Mouse (Mus musculus): Measurements from ENCODE around the gene Cnnm2. TPM values are rescaled to one million over a fixed set of nuclear protein-coding genes. Genes with fewer than 3 reads are reported as not detected.

Gene Cnnm2
- total and polyA plus RNA-seq, 3 experiments, result 16.2 to 67.6 (median 27.1) TPM

GRCm38 (mm10) chr19:46784502-46784901 lies 23.1 kb downstream of the Cnnm2 start:
- TF ChIP-seq POLR2AphosphoS5 (IDR thresholded peaks at IDR 0.05; ENCODE audit: insufficient replicate concordance, low read depth, low read length) (no peak), CTCF (IDR thresholded peaks at IDR 0.05; ENCODE audit: low read depth, low read length) (no peak)
- no peaks in the 10 kb centered on the region for H3K27me3 ChIP-seq (ENCODE audit: insufficient read depth, low read length)
- H3K4me1 ChIP-seq (ENCODE audit: insufficient read depth, low read depth, low read length), result peaks cover 23% of the 10 kb centered on the region
- DNase-seq (ENCODE audit: low spot score) (no peak), ATAC-seq (ENCODE audit: extremely low read depth, insufficient number of reproducible peaks, low FRiP score, poor library complexity, severe bottlenecking) (no peak)
- no peak overlapping the region for H3K4me3 ChIP-seq (ENCODE audit: low read depth, low read length)
- H3K36me3 ChIP-seq (replicated peaks), result peaks cover 69% of the 10 kb centered on the region
- H3K9me3 ChIP-seq (replicated peaks), result no peaks in the 10 kb centered on the region

GRCm38 (mm10) chr19:46785633-46786032 lies 24.2 kb downstream of the Cnnm2 start:
- no peak overlapping the region for H3K4me3 ChIP-seq (ENCODE audit: low read depth, low read length)
- H3K27me3 ChIP-seq (ENCODE audit: insufficient read depth, low read length), result no peaks in the 10 kb centered on the region

GRCm38 (mm10) chr19:46789782-46790181 lies 28.4 kb downstream of the Cnnm2 start:
- ATAC-seq (ENCODE audit: extremely low read depth, insufficient number of reproducible peaks, low FRiP score, poor library complexity, severe bottlenecking) (no peak), DNase-seq (ENCODE audit: low spot score) (no peak)
- H3K27me3 ChIP-seq (ENCODE audit: insufficient read depth, low read length), result no peaks in the 10 kb centered on the region
- H3K9me3 ChIP-seq (replicated peaks), result no peaks in the 10 kb centered on the region
- peaks cover 63% of the 10 kb centered on the region for H3K36me3 ChIP-seq (replicated peaks)
- TF ChIP-seq TAL1 (conservative IDR thresholded peaks at IDR 0.05; ENCODE audit: low read depth, low read length), result no peak
- no peak for TF ChIP-seq POLR2AphosphoS5 (IDR thresholded peaks at IDR 0.05; ENCODE audit: insufficient replicate concordance, low read depth, low read length)
- no peak for TF ChIP-seq GATA1 (IDR thresholded peaks at IDR 0.05; ENCODE audit: borderline replicate concordance, low read length)
- no peak for TF ChIP-seq GATA2 (IDR thresholded peaks at IDR 0.05; ENCODE audit: borderline replicate concordance, low read depth, low read length)
- no peak for TF ChIP-seq CTCF (IDR thresholded peaks at IDR 0.05; ENCODE audit: low read depth, low read length)
- peaks cover 22% of the 10 kb centered on the region for H3K4me1 ChIP-seq (ENCODE audit: insufficient read depth, low read depth, low read length)
- H3K4me3 ChIP-seq (ENCODE audit: low read depth, low read length), result no peak overlapping the region

More at GRCm38 (mm10) chr19:46785633-46786032, 24.2 kb downstream of the Cnnm2 start:
- Histone ChIP-seq H3K4me1 (ENCODE audit: insufficient read depth, low read depth, low read length) (peaks cover 21% of the 10 kb centered on the region), H3K9me3 (replicated peaks) (no peaks in the 10 kb centered on the region), H3K36me3 (replicated peaks) (peaks cover 67% of the 10 kb centered on the region)
- ATAC-seq (ENCODE audit: extremely low read depth, insufficient number of reproducible peaks, low FRiP score, poor library complexity, severe bottlenecking) (no peak), DNase-seq (ENCODE audit: low spot score) (no peak)
- TF ChIP-seq POLR2AphosphoS5 (IDR thresholded peaks at IDR 0.05; ENCODE audit: insufficient replicate concordance, low read depth, low read length) (no peak), GATA1 (IDR thresholded peaks at IDR 0.05; ENCODE audit: borderline replicate concordance, low read length) (no peak), CTCF (IDR thresholded peaks at IDR 0.05; ENCODE audit: low read depth, low read length) (no peak), GATA2 (IDR thresholded peaks at IDR 0.05; ENCODE audit: borderline replicate concordance, low read depth, low read length) (no peak), TAL1 (conservative IDR thresholded peaks at IDR 0.05; ENCODE audit: low read depth, low read length) (no peak)

- DNase-seq (ENCODE audit: low spot score) (no peak), ATAC-seq (ENCODE audit: extremely low read depth, insufficient number of reproducible peaks, low FRiP score, poor library complexity, severe bottlenecking) (no peak)
- TF ChIP-seq GATA1 (IDR thresholded peaks at IDR 0.05; ENCODE audit: borderline replicate concordance, low read length) (no peak), CTCF (IDR thresholded peaks at IDR 0.05; ENCODE audit: low read depth, low read length) (no peak), POLR2AphosphoS5 (IDR thresholded peaks at IDR 0.05; ENCODE audit: insufficient replicate concordance, low read depth, low read length) (no peak), TAL1 (conservative IDR thresholded peaks at IDR 0.05; ENCODE audit: low read depth, low read length) (no peak), GATA2 (IDR thresholded peaks at IDR 0.05; ENCODE audit: borderline replicate concordance, low read depth, low read length) (no peak)
- H3K27me3 ChIP-seq (ENCODE audit: insufficient read depth, low read length), result no peaks in the 10 kb centered on the region
- peaks cover 22% of the 10 kb centered on the region for H3K4me1 ChIP-seq (ENCODE audit: insufficient read depth, low read depth, low read length)
- H3K4me3 ChIP-seq (ENCODE audit: low read depth, low read length), result no peak overlapping the region
- peaks cover 64% of the 10 kb centered on the region for H3K36me3 ChIP-seq (replicated peaks)
- H3K9me3 ChIP-seq (replicated peaks), result no peaks in the 10 kb centered on the region
Observed at GRCm38 (mm10) chr19:46791360-46791759, 30.0 kb downstream of the Cnnm2 start.

GRCm38 (mm10) chr19:46791921-46792320 lies 30.5 kb downstream of the Cnnm2 start:
- Histone ChIP-seq H3K4me3 (ENCODE audit: low read depth, low read length) (no peak overlapping the region), H3K9me3 (replicated peaks) (no peaks in the 10 kb centered on the region), H3K27me3 (ENCODE audit: insufficient read depth, low read length) (no peaks in the 10 kb centered on the region), H3K4me1 (ENCODE audit: insufficient read depth, low read depth, low read length) (peaks cover 23% of the 10 kb centered on the region), H3K36me3 (replicated peaks) (peaks cover 63% of the 10 kb centered on the region)
- no peak for TF ChIP-seq POLR2AphosphoS5 (IDR thresholded peaks at IDR 0.05; ENCODE audit: insufficient replicate concordance, low read depth, low read length)
- TF ChIP-seq CTCF (IDR thresholded peaks at IDR 0.05; ENCODE audit: low read depth, low read length), result no peak
- TF ChIP-seq GATA2 (IDR thresholded peaks at IDR 0.05; ENCODE audit: borderline replicate concordance, low read depth, low read length), result no peak
- TF ChIP-seq GATA1 (IDR thresholded peaks at IDR 0.05; ENCODE audit: borderline replicate concordance, low read length), result no peak
- no peak for TF ChIP-seq TAL1 (conservative IDR thresholded peaks at IDR 0.05; ENCODE audit: low read depth, low read length)
- DNase-seq (ENCODE audit: low spot score) (no peak), ATAC-seq (ENCODE audit: extremely low read depth, insufficient number of reproducible peaks, low FRiP score, poor library complexity, severe bottlenecking) (no peak)

GRCm38 (mm10) chr19:46792480-46792879 lies 31.1 kb downstream of the Cnnm2 start:
- no peaks in the 10 kb centered on the region for H3K27me3 ChIP-seq (ENCODE audit: insufficient read depth, low read length)
- no peak for ATAC-seq (ENCODE audit: extremely low read depth, insufficient number of reproducible peaks, low FRiP score, poor library complexity, severe bottlenecking)
- TF ChIP-seq GATA1 (IDR thresholded peaks at IDR 0.05; ENCODE audit: borderline replicate concordance, low read length) (no peak), GATA2 (IDR thresholded peaks at IDR 0.05; ENCODE audit: borderline replicate concordance, low read depth, low read length) (no peak), CTCF (IDR thresholded peaks at IDR 0.05; ENCODE audit: low read depth, low read length) (no peak), POLR2AphosphoS5 (IDR thresholded peaks at IDR 0.05; ENCODE audit: insufficient replicate concordance, low read depth, low read length) (no peak), TAL1 (conservative IDR thresholded peaks at IDR 0.05; ENCODE audit: low read depth, low read length) (no peak)
- H3K4me1 ChIP-seq (ENCODE audit: insufficient read depth, low read depth, low read length), result peaks cover 24% of the 10 kb centered on the region
- no peak for DNase-seq (ENCODE audit: low spot score)
- H3K9me3 ChIP-seq (replicated peaks), result no peaks in the 10 kb centered on the region
- H3K4me3 ChIP-seq (ENCODE audit: low read depth, low read length), result no peak overlapping the region
- peaks cover 63% of the 10 kb centered on the region for H3K36me3 ChIP-seq (replicated peaks)
